Mouse (Mus musculus) cerebellum, postnatal 36 days (tissue): Measurements from ENCODE around the gene Rgs10.
"Not testable (repeated sequence)": the region's sequence is repeated elsewhere in the genome, so short reads cannot be mapped to it uniquely, and the experiment has no call there.

ENCODE experiments used
- DNase-seq, 2 experiments: peaks; one replicate each; pipeline ENCODE4 v3.0.0; 2021 to 2022; ENCODE audit warnings: mixed read lengths in 2 of 2

The Rgs10 gene

DNA sequence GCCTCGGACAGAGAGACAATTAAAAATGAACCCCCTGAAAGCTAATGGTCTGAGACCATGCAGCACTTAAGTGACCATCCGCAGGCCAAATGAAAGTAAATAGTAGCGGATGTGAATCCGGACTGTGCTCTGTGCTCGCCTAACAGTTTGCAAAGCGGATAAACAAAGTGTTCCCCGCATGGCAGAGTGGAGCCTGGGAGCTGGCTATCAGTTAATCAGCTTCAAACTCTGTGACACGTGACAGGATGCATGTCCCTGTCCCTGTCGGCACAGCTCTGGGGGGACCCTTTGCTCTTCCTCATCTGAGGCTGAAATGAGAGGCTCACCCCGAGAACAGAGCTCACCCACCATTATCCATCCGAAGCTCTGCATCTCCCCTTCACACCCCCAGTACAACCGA is 49.2 kb downstream of the Rgs10 start:
- DNase-seq: no peak

DNA sequence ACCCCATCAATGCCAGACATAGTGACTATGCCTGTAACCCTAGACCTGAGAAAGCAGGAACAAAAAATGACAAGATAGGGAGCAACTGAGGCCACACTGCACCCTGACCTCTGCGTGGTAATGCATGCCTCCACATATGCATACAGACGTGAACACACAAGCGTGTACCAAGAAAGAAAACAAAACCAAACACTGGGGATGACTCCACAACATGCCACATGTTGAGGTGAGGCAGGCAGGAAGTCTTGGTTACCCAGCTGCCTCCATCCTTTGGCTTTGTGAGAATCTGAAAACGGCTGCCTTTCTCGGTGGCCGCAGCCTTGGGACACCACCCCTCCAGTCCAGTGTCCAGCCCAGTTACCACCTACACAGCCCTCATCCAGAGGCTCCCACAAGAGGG is 49.7 kb downstream of the Rgs10 start:
- DNase-seq: no peak

DNA sequence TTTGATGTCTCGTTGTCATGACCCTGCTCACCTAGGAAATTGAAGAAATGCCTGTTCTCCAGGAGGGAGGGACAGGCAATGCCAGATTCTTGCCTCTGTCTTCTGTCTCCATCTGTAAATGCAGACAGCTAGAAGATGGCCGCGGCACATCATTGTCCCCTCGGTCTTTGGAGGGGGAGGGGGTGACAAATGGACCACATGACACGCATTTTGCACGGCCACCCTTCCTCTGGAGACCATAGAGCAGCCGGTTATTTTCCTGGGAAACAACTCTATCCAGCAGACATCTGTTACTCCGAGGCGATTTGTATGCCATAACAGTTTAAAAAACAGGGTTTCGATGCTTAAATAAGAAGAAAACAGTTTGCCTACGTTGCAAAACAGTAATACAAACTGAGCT is 51.9 kb downstream of the Rgs10 start:
- DNase-seq: no peak

DNA sequence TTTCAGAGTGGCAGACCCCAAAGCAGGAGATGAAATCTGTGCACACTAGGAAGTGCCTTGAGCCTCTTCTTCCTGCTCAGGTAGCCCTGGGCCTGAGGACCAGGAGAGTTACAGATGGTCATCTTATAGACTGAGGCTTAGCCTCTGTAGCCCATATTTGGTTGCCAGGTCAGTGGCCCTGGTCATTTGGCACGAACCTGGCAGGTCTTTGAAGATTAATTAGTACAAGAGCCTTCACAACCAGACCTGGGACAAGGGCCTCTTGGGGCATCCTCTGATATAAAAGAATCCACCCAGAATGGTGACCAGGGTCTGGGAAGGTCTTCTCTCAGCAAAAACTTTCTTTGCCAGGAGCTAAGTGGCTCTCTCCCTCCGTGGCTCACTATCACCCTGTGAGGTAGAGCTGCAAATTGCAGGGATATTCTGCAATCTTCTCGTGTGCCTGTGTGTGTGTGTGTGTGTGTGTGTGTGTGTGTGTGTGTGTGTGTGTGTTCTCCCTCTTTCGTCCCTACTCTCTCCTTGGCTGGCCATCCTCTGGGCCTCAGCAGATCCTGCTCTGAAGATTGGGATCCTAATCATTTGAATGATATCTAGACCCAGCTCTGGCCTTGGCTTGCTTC is 53.4 kb downstream of the Rgs10 start:
- DNase-seq: no peak

DNA sequence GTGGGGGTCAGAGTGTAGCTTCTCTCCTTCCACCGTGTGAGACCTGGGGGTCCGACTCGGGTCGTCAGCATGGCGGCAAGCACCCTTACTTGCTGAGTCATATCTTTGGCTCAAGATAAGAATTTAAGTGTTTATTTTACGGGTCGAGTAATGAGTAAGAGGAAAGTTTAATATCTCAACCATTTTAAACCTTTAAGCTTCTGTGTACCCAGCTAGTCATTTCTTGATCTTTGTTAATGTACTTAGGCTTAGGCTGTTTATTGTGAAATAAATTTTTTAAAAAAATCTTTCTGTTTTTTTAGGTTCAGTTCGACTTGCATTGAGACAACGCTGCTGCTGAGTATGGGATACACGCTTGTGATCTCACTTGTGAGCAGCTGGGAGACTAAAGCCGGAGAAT is 54.0 kb downstream of the Rgs10 start:
- DNase-seq: no peak

DNA sequence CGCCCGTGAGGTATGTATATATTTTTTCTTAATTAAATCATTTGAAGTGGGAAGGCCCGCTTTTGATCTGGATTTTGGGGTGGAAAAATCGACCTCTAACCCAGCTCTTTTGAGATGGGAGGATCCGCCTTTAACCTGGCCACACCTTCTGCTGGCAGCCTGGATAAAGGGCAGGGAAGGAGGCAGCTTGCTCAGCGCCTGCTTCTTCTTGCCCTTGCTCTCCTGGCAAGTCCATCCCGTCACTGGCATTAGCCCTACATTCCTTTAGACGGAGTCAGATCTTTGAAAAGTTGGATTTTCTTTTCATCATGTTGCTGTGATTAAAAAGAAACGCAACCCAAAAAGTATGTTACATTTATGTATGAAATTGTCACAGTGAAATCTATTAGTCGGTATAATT is 54.8 kb downstream of the Rgs10 start:
- DNase-seq: no peak

DNA sequence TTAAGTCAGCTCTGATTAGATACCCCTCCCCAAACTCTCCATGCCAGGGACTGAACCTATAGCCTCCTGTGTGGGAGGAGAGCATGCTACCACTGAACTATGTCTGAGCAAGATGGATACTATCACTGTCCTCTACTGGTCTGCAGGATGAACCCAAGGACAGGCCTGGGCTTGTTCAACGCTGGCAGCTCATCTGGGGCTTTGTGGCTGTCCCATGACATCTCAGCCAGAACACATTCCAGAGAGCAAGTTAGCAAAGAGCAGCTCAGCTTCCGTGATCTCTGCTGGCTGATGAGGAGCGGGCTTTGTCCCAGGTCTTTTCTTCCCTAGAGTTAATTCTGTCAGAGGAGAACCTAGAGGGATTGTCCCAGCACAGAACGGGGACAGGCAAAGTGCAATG is 55.6 kb downstream of the Rgs10 start:
- DNase-seq: no peak

DNA sequence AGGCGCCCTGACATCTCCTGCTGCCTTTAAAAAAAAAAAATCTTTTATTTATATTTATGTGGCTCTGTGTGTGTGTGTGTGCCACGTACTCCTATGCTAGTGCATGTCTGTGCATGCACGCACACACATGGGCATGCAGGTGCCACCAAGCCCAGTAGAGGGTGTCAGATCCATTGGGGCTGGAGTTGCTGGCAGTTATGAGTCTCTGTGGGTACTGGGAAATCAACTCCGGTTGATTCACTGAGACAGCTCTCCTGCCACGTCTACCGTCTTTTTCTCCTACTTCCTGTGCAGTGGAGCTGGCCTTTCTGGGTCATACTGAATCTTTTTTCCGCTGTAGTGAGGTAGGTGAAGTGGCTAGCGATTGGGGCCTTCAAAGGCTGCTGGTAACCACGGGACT is 58.8 kb downstream of the Rgs10 start:
- DNase-seq: no peak

DNA sequence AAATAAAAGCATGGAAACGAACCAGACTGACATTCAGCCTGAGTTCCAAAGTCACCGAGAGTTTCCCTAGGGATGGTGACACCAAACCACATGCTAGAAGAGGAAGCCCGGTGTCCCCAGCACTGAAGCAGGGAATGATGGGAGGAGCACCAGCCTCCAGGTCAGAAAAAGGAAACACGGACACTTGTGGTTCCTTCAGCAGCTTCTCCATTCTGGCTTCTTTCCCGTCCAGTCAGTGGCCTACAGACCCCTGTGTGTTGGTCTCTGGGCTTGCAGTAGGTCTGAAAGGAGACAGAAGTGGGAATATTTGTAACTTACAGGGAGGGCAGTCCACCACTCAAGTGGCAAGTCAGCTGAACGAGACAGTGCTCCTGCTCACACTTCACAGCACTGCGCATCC is 59.4 kb downstream of the Rgs10 start:
- DNase-seq: no peak

DNA sequence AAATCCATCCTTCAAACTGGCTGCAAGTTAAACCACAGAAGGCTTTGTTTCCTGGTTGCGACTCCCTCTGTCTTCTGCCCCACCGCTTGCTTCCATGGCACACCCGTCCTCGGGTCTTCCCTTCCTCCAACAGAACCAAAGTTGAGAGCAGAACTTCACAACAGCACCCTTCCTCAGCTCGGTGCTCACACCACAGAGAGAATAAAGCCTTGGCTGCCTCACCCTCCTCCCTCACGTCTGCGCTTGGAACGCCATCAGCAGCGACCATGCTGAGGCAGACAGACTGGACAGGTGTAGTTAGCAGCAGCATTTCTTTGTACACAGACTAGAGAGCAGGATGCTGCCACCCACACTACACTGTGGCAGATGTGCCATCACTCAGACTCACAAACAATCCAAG is 59.8 kb downstream of the Rgs10 start:
- no peak for DNase-seq

DNA sequence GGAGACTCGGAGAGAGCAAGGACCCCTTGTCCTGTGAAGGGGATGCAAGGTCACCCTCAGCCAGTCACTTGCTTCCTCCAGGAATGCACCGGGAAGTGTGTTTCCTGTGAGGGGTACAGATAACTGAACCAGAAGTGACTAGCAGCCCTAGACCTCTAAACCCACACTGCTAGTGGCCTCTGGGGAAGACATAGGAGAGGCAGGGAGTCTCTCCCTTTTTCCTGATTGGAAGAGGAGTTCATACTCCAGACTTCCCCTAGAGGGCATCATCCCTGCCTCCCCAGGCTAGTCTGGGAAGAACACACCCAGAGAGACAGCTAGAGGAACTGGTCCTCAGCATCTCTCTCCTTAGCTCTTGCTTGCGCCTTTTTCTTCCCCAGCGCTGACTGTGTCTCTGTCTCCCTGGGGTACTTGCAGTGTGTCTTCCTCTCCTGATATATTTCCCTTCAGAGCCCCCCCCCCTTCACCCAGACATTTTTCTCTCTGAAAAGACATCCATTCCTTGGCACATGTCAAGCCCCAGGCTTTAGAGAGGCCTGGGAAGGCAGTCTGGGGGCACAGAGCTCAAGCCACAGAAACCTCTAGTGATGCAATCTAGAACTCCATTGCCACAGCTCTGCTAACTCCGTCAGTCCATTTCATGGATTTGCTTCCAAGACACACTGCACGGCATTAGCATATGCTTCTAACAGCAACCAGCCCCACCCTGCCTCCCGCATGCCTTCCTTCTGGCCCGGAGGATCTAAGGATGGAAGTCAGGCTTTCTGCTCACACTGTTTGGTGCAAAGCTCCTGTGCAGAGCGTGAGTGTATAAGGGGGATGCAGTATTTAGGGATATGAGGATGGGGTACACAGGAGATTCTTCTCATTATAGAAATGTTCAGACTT is 61.4 kb downstream of the Rgs10 start:
- DNase-seq: no peak

DNA sequence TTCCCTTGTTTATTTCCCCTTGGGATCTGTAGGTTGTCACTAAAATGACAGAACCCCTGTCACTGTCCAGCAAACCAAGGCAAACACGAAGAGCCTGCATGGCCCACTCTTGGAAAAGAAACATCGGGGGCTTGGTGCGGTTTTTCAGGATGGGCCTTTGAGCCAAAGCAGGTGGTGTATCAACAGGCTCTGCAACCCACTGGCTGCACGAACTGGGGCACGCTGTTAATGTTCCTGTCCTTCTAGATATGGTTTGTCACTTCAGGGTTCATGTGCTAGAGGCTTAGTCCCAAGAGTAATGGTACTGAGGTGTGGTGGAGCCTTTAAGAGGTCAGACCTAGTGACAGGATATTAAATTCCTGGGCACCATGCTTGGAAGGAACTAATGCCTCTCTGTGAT is 63.1 kb downstream of the Rgs10 start:
- DNase-seq: no peak

DNA sequence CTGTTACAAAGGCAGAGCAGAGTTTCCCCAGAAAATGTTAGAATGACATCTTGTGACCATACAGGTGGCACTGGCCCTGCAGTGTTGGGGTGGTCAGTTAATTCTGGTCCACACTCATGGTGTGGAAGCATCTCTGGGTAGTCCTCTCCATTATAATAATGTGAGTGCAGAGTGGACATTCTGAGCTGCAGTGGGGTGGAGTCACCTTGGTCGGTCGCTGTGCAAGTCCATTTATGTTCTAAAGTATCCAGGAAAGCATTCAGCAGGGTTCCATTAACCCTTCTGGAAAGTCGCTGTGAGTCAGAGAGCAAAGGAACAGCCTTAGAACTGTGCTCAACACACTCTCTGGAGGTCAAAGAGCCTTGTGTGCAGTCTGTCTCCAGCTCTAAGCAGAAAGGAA is 65.8 kb downstream of the Rgs10 start:
- DNase-seq: no peak

DNA sequence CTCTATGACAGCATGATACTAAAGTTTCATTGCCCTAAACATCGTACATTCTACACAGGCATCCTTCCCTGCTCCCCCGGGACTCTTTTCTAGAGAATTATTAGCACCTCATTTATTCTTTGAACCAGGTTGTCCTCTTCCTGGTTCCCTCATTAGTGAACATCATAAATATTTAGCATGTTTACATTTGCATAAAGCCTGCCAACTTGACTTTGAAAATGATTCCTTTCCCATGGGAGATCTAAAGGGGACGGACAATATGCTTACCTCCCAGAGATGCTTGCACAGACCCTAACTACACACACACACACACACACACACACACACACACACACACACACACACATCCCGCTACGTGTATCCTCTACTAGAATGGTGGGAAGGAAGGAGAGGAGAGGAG is 67.4 kb downstream of the Rgs10 start:
- no peak for DNase-seq

DNA sequence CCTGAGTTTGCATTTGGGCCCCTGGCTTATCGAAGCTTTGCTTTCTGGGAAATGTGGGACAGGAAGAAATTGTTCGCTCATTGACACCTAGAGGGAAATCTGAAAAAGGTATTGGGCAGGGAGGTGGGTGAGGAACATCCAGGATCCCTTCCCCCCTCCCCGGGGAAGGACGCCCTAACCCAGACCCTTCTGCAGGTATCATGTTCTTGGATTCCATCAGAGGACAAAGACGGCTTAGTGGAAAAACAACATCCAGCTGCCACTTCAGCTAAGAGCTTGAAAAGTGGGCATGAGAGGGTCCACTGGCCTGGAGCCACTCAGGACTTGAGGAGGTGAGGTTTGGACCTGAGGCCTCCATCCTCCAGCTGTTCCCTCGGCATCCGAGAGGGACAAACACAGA is 68.2 kb downstream of the Rgs10 start:
- DNase-seq: no peak

DNA sequence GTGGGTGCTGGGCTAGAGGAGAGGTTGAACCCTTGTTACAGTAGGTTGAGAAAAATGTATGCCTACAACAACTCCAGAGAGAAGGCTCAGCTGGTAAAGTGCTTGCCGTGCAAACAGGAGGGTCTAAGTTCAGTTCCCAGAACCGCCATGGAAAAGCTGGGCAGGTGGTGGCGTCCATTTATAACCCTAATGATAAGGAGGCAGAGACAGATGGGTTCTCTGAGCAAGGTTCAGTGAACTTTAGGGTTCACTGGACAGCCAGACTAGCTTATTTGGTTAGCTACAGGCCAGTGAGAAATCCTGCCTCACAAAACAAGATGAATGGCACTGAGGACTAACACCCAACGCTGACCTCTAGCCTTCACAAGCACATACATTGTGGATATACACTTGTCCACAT is 68.8 kb downstream of the Rgs10 start:
- no peak for DNase-seq

DNA sequence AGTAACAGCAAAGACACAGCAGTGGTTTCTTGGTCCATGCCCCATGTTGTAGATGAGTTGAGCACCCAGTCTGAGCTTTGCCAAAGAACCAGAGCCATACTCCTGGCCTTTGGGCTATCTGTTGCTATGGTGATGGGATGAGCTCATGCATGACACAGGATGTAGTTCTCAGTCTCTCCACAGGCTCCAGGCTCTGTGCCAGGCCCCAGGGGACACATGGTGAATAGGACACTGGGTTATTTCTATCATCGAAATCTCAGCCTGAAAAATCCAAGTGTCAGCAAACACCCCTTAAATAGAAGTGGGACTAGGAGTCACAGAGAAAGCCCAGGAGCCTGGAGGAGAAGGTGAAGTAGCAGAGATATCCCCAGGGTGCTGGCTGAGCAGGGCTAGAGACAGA is 70.0 kb downstream of the Rgs10 start:
- peak; percentile 79 to 84 for DNase-seq

DNA sequence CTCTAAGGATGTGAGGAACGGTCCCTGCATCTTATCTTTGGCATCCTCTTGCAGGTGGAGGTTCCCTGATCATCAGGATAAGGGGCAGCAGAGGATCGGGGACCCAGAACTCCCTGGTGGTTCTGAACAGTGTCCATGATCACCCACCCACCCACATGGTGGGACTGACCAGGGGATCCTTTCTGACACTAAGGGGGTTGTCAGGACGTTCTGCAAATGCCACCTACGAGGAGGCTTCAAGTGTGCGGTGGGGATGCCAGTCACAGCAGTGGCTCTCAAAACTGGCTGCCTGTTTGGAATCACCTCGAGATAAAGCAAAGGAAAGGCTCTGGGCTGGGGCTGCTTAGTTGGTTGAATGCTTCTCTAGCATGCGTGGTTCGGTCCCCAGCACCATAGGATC is 71.6 kb downstream of the Rgs10 start:
- no peak for DNase-seq

DNA sequence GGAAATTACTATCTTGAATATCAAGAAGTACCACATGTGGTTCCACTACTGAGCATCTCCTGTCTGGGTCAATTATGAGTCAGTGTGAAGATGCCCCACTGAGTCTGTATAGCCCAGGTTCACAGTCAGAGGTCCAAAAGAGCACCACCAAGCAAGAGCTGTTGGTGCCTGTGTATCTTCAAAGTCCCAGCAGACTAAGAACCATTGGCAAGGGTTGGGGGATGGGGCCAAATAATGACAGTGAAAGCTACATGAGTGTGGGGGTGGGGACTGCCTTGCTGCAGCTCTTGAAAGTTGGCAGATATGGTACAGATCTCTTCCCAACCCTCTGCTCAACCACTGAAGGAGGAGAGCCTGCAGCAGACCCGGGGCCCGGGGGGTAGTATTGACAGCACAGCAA is 72.0 kb downstream of the Rgs10 start:
- DNase-seq: no peak

DNA sequence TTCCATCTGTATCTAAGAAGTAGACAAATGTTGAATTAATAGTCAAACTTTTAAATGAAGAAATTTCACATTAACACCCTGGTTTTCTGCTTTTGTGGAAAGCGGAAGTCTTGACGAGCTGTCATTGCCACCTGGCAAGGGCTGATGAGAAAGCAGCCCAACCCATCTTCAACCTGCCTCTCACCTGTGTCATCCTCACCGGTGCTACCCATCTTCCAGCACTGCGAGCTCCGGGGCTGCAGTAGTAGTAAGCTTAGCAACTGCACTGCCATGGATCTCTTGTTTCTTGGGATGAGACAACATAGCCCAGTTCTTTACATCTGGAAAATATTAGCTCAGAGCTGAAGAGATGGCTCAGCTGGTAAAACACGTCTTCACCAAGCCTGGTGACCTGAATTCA is 72.9 kb downstream of the Rgs10 start:
- no peak for DNase-seq

DNA sequence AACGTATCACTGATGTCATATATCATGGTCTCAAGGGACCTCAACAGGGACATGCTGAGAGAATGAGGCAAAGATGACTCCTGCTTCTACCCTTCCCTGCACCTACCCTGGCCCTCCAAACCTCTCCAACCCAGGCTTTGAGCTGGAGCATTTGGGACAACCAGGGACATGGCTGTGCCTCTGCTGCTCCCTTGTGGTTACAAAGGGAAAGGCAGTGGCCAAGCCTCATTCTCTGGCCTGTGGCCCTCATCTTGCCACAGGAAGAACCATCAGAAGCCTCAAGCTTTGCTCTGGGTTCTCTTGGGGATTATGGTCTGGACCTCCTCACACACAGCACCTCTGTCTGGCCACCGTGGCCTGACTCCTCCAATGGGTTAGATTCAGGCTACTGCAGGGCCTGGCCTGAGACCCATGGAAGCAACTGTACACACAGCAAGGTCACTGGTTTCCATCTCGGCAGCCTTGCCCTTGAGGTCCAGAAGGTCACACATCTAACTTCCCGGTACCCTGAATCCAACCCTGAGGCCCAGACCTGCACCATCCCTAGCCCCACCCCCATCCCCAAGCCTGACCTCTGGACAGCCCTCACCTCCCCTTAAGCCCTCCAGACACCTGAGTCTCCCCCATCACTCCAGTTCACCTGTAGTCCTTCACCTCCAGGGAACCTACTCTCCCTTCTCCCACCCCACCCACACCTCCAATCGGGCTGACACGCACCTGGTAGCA is 73.5 kb downstream of the Rgs10 start:
- DNase-seq: peak; percentile 84 to 88

DNA sequence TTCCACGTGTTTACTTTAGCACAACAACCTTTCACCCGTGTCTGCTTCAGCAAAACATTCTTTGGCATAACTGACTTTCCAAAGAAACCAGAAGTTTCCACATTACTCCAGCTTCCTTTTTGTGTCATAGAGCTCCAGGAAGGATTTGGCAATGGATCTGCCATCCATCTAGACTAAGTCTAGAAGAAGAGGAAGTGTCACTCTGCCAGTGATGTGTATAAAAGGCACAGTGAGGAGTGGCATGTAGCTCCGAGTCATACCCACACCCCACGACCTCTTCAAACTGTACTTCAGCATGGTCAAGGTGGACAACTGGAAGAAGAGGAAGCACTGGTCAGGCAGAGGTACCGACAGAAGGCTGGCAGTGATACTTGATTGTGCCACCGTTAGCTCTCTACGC is 74.1 kb downstream of the Rgs10 start:
- no peak for DNase-seq

DNA sequence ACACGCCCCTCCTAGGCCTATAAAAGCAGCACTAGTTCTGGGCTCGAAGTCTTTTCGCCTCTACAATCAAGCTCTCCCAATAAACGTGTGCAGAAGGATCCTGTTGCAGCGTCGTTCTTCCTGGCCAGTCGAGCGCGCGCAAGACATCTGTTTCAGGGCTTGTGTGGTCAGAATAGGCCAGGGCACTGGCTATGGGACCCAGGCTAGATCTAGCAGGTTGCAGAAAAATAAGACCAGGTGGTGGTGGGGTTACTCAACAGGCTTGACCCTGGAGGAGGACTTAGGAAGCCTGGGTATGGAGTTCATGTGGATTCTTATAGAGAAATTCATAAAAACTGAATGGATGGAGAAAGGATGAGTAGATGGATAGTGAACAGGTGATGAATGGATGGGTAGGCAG is 75.9 kb downstream of the Rgs10 start:
- not testable (repeated sequence) for DNase-seq

DNA sequence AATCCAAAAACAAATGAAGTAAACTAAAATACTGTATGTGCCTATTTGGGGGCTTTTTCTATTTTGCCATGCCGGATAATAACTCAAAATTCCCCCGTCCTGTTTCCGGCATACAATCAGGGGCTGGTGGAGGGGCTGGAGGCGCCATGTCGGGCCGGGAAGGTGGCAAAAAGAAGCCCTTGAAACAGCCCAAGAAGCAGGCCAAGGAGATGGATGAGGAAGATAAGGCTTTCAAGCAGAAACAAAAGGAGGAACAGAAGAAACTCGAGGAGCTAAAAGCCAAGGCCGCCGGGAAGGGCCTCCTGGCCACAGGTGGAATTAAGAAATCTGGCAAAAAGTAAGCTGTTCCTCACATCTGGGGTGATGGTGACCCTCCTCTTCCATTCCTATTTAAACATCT is 78.2 kb downstream of the Rgs10 start:
- DNase-seq: not testable (repeated sequence)
